Mouse (Mus musculus) urinary bladder, adult 18-20 months (tissue): ENCODE measurements at regions not wholly inside any gene's neighbourhood (a gene's known extent, or its start where the extent isn't known, plus 50 kb on each side); places are given as distances from the start of the nearest gene placed in this dataset.
A peak's percentile ranks its signal among the peaks of the same experiment; 100 is the strongest.

ENCODE experiments used
- DNase-seq, 2 experiments: peaks; one replicate each; pipeline ENCODE4 v3.0.0; 2022; ENCODE audit warnings: low spot score in 2 of 2, mixed read lengths in 2 of 2

GRCm38 (mm10) chr1:186505051-186505711 lies 200.6 kb downstream of the Tgfb2 start:
- no peak for DNase-seq

GRCm38 (mm10) chr1:186501726-186502125 lies 204.1 kb downstream of the Tgfb2 start:
- DNase-seq: no peak

GRCm38 (mm10) chr1:186497872-186498271 lies 207.9 kb downstream of the Tgfb2 start:
- DNase-seq: no peak

- peak in 1 of 2 experiments; percentile 6 for DNase-seq
Measured at GRCm38 (mm10) chr1:186497333-186497732, 208.5 kb downstream of the Tgfb2 start.

GRCm38 (mm10) chr1:186494411-186494783 lies 211.4 kb downstream of the Tgfb2 start:
- DNase-seq: no peak

- no peak for DNase-seq
Measured at GRCm38 (mm10) chr1:186493664-186494410, 212.0 kb downstream of the Tgfb2 start.

- DNase-seq: peak in 1 of 2 experiments; percentile 8
Measured at GRCm38 (mm10) chr1:186482177-186482576, 223.6 kb downstream of the Tgfb2 start.

GRCm38 (mm10) chr1:186480019-186480418 lies 225.8 kb downstream of the Tgfb2 start:
- no peak for DNase-seq

GRCm38 (mm10) chr1:186478428-186479238 lies 227.2 kb downstream of the Tgfb2 start:
- DNase-seq: peak; percentile 11 to 13

- DNase-seq: no peak
Measured at GRCm38 (mm10) chr1:186474844-186475243, 230.9 kb downstream of the Tgfb2 start.

GRCm38 (mm10) chr1:186474385-186474784 lies 231.4 kb downstream of the Tgfb2 start:
- DNase-seq: no peak

GRCm38 (mm10) chr1:186472955-186473354 lies 232.8 kb downstream of the Tgfb2 start:
- no peak for DNase-seq

GRCm38 (mm10) chr1:186465526-186465925 lies 240.3 kb downstream of the Tgfb2 start:
- no peak for DNase-seq

GRCm38 (mm10) chr1:186460742-186461141 lies 245.0 kb downstream of the Tgfb2 start:
- peak; percentile 16 to 39 for DNase-seq

- no peak for DNase-seq
Measured at GRCm38 (mm10) chr1:186458099-186458637, 247.6 kb downstream of the Tgfb2 start.

- no peak for DNase-seq
Measured at GRCm38 (mm10) chr1:186457098-186457497, 248.7 kb downstream of the Tgfb2 start.

- no peak for DNase-seq
Measured at GRCm38 (mm10) chr1:186456131-186456530, 249.7 kb downstream of the Tgfb2 start.

- DNase-seq: no peak
Measured at GRCm38 (mm10) chr1:186455177-186455660, 250.6 kb downstream of the Tgfb2 start.

- DNase-seq: no peak
Measured at GRCm38 (mm10) chr1:186454393-186455085, 251.2 kb downstream of the Tgfb2 start.

- peak in 1 of 2 experiments; percentile 11 for DNase-seq
Measured at GRCm38 (mm10) chr1:186448841-186449650, 256.7 kb downstream of the Tgfb2 start.
